Mouse (Mus musculus): ENCODE measurements around the gene Tnnc2.

DNA sequence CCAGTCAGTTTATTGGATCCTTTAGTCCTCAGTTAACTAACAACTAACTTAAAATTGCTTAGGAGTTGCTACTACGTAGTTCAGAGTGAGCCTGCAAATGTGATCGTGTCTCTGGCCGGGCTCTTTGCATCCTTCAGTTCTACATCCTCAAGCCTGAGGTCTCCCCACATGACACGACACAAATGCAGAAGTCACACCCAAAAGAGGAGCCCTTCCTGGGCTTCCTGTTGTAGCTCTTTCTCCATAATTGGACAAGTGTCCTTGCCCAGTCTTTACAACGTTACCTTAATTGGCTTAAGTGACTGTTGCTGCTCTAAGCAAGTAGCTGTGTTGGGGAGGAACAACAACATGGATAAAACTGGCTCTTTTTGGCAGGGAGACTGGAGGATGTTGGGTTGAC, 35.6 kb upstream of the Tnnc2 start:
- TF ChIP-seq EP300 (IDR thresholded peaks at IDR 0.05; ENCODE audit: low read depth) (no peak), CTCF (IDR thresholded peaks at IDR 0.05; ENCODE audit: low read depth) (no peak)
